Mouse (Mus musculus) hematopoietic stem cell, adult 5-6 weeks (primary cell): ENCODE results near the gene Gm45716. TPM values are rescaled to one million over a fixed set of nuclear protein-coding genes. Genes with fewer than 3 reads are reported as not detected.

Source experiments
- ATAC-seq, 2 experiments: fragments of 125-278 bp in 1 of 2; replicated peaks in 1 of 2; 2 replicates each; pipeline ENCODE4 v1.8.0; 2016 to 2017; ENCODE audit warnings: inconsistent platforms in 2 of 2, mild to moderate bottlenecking in 2 of 2, moderate number of reproducible peaks in 2 of 2, low read depth in 1 of 2, moderate TSS enrichment in 1 of 2; ENCODE audit not compliant: low FRiP score in 2 of 2, poor library complexity in 2 of 2, severe bottlenecking in 2 of 2, insufficient read depth in 1 of 2, low TSS enrichment in 1 of 2
- total RNA-seq: library from RNA; stranded (forward); fragments of 172-1452, 232-1000 nt; gene quantifications from 2 replicates; pipeline ENCODE4 v1.2.3, GENCODE M21; 2017

The Gm45716 gene
- total RNA-seq, 1 experiment from 2014 or later, result 11.2 TPM

GRCm38 (mm10) chr11:90195756-90196520 is 8.5 kb downstream of the Gm45716 start:
- ATAC-seq, result no peak

- no peak for ATAC-seq
These were observed 9.2 kb downstream of the Gm45716 start for GRCm38 (mm10) chr11:90196521-90197215.

- no peak for ATAC-seq
These were observed 10.6 kb downstream of the Gm45716 start for GRCm38 (mm10) chr11:90198048-90198447.

- ATAC-seq, result no peak
These were observed 13.3 kb downstream of the Gm45716 start for GRCm38 (mm10) chr11:90200826-90201225.

- ATAC-seq, result no peak
These were observed 26.8 kb downstream of the Gm45716 start for GRCm38 (mm10) chr11:90214246-90214645.

GRCm38 (mm10) chr11:90220022-90220645 is 32.7 kb downstream of the Gm45716 start:
- ATAC-seq, result peak; percentile 55 to 59; a peak in 1 of 4 replicates

- no peak for ATAC-seq
These were observed 33.3 kb downstream of the Gm45716 start for GRCm38 (mm10) chr11:90220750-90221149.

- ATAC-seq, result peak; percentile 87 to 90
These were observed 37.5 kb downstream of the Gm45716 start for GRCm38 (mm10) chr11:90224914-90225470.

- ATAC-seq, result peak in 1 of 2 experiments; percentile 29; a peak in 3 of 4 replicates
These were observed 39.8 kb downstream of the Gm45716 start for GRCm38 (mm10) chr11:90227000-90227922.

- no peak for ATAC-seq
These were observed 40.9 kb downstream of the Gm45716 start for GRCm38 (mm10) chr11:90228251-90228949.

- ATAC-seq, result no peak
These were observed 42.3 kb downstream of the Gm45716 start for GRCm38 (mm10) chr11:90229800-90230199.

- ATAC-seq, result no peak
These were observed 43.2 kb downstream of the Gm45716 start for GRCm38 (mm10) chr11:90230671-90231070.

- no peak for ATAC-seq
These were observed 44.1 kb downstream of the Gm45716 start for GRCm38 (mm10) chr11:90231631-90232030.

GRCm38 (mm10) chr11:90232685-90233084 is 45.2 kb downstream of the Gm45716 start:
- ATAC-seq, result no peak

GRCm38 (mm10) chr11:90235221-90235620 is 47.7 kb downstream of the Gm45716 start:
- ATAC-seq, result no peak

- ATAC-seq, result no peak
These were observed 50.1 kb downstream of the Gm45716 start for GRCm38 (mm10) chr11:90237616-90238015.
